Mouse (Mus musculus) stomach, embryonic 15.5 days (tissue): ENCODE data around the gene Slc16a5. TPM values are rescaled to one million over a fixed set of nuclear protein-coding genes. Genes with fewer than 3 reads are reported as not detected.

ENCODE experiments used
- microRNA-seq: library from miRNA; unstranded; fragments of <30 nt; microRNA quantifications from one replicate; pipeline ENCODE4, GENCODE M21; 2016
- polyA plus RNA-seq: library from polyadenylated mRNA; unstranded; fragments of >200 nt; fragmentation: Nextera tagmentation; extraction: Ambion mirVana; gene quantifications from 2 replicates; pipeline ENCODE4 v1.2.1, GENCODE M21; 2015

Gene Slc16a5
- polyA plus RNA-seq, 1 experiment from 2014 or later, result 2.3 TPM

Small RNA genes lying within 50 kb of the gene (microRNA-seq; reads per million reads assigned to microRNA genes)
- gene Mir3968, result not detected

Other genes starting within 250 kb of the Slc16a5 start
- gene Grin2c, start 195.2 kb upstream of the Slc16a5 start, polyA plus RNA-seq, result 0.10 and 0.12 TPM in 2 replicates
- 16.6 and 17.8 TPM in 2 replicates for gene Fdxr, start 185.4 kb upstream of the Slc16a5 start, polyA plus RNA-seq
- 2.0 TPM in 2 replicates for gene Fads6, start 164.8 kb upstream of the Slc16a5 start, polyA plus RNA-seq
- gene Otop2, start 155.3 kb upstream of the Slc16a5 start, polyA plus RNA-seq, result 0.46 and 0.90 TPM in 2 replicates
- gene Ush1g, start 140.4 kb upstream of the Slc16a5 start, polyA plus RNA-seq, result 0.26 and 0.35 TPM in 2 replicates
- 2.4 and 2.7 TPM in 2 replicates for gene Otop3, start 127.7 kb upstream of the Slc16a5 start, polyA plus RNA-seq
- gene Hid1, start 94.7 kb upstream of the Slc16a5 start, polyA plus RNA-seq, result 32.9 and 41.0 TPM in 2 replicates
- 10.0 and 10.5 TPM in 2 replicates for gene Cdr2l, start 80.6 kb upstream of the Slc16a5 start, polyA plus RNA-seq
- gene Mrpl58, start 58.7 kb upstream of the Slc16a5 start, polyA plus RNA-seq, result 184 and 196 TPM in 2 replicates
- gene Atp5h, start 42.5 kb upstream of the Slc16a5 start, polyA plus RNA-seq, result 824 and 904 TPM in 2 replicates
- gene Kctd2, start 42.3 kb upstream of the Slc16a5 start, polyA plus RNA-seq, result 14.6 and 15.6 TPM in 2 replicates
- gene Trim80, start 21.9 kb upstream of the Slc16a5 start, polyA plus RNA-seq, result 0.23 and 0.35 TPM in 2 replicates
- 5.5 and 6.8 TPM in 2 replicates for gene Armc7, start 13.2 kb downstream of the Slc16a5 start, polyA plus RNA-seq
- 115 and 123 TPM in 2 replicates for gene Nt5c, start 29.4 kb downstream of the Slc16a5 start, polyA plus RNA-seq
- 472 and 482 TPM in 2 replicates for gene Jpt1, start 51.9 kb downstream of the Slc16a5 start, polyA plus RNA-seq
- gene Sumo2, start 73.8 kb downstream of the Slc16a5 start, polyA plus RNA-seq, result 838 and 874 TPM in 2 replicates
- gene Nup85, start 102.0 kb downstream of the Slc16a5 start, polyA plus RNA-seq, result 159 and 181 TPM in 2 replicates
- 81.7 and 92.7 TPM in 2 replicates for gene Mrps7, start 141.5 kb downstream of the Slc16a5 start, polyA plus RNA-seq
- gene Gga3, start 141.6 kb downstream of the Slc16a5 start, polyA plus RNA-seq, result 15.9 and 24.3 TPM in 2 replicates
- 31.9 and 34.4 TPM in 2 replicates for gene Mif4gd, start 150.5 kb downstream of the Slc16a5 start, polyA plus RNA-seq
- 21.5 and 23.9 TPM in 2 replicates for gene Slc25a19, start 165.8 kb downstream of the Slc16a5 start, polyA plus RNA-seq
- gene Grb2, start 246.1 kb downstream of the Slc16a5 start, polyA plus RNA-seq, result 83.5 and 85.7 TPM in 2 replicates